Mouse (Mus musculus) activated CD4-positive, CD25-positive, alpha-beta regulatory T cell, adult 4 months (primary cell): ENCODE measurements around the gene Upk3b. TPM values are rescaled to one million over a fixed set of nuclear protein-coding genes. Genes with fewer than 3 reads are reported as not detected.

Experiments used
- ATAC-seq: one replicate; pipeline ENCODE4 v1.8.0; 2017
- polyA plus RNA-seq, 2 experiments: library from polyadenylated mRNA; unstranded; fragments of 100-300 nt; shearing (Covaris generic); gene quantifications; one replicate each; pipeline ENCODE4 v1.2.1; 2017

Gene Upk3b
- polyA plus RNA-seq = not detected

GRCm38 (mm10) chr5:136038258-136039214, at the start of gene Upk3b:
TSS of gene Upk3b (plus strand) at chr5:136038496.
- no peak for ATAC-seq

GRCm38 (mm10) chr5:135990601-135991000, 47.7 kb upstream of the Upk3b start:
- no peak for ATAC-seq

- no peak for ATAC-seq
Measured at GRCm38 (mm10) chr5:135993381-135993965, 44.8 kb upstream of the Upk3b start.

GRCm38 (mm10) chr5:135994335-135994724, 44.0 kb upstream of the Upk3b start:
- no peak for ATAC-seq

GRCm38 (mm10) chr5:135994725-135995687, 43.3 kb upstream of the Upk3b start, which contains the start of gene Dtx2:
TSS of gene Dtx2 (plus strand) at chr5:135994800.
- peak; percentile 95 for ATAC-seq

GRCm38 (mm10) chr5:135996162-135996561, 42.1 kb upstream of the Upk3b start:
- no peak for ATAC-seq

- no peak for ATAC-seq
Measured at GRCm38 (mm10) chr5:136001222-136001621, 37.1 kb upstream of the Upk3b start.

GRCm38 (mm10) chr5:136002325-136002724, 36.0 kb upstream of the Upk3b start:
- ATAC-seq = no peak

GRCm38 (mm10) chr5:136002751-136003151, 35.5 kb upstream of the Upk3b start:
- no peak for ATAC-seq

- no peak for ATAC-seq
Measured at GRCm38 (mm10) chr5:136004537-136004936, 33.8 kb upstream of the Upk3b start.

GRCm38 (mm10) chr5:136007745-136008144, 30.6 kb upstream of the Upk3b start:
- ATAC-seq = no peak

GRCm38 (mm10) chr5:136014877-136015276, 23.4 kb upstream of the Upk3b start:
- no peak for ATAC-seq

- no peak for ATAC-seq
Measured at GRCm38 (mm10) chr5:136015586-136015985, 22.7 kb upstream of the Upk3b start.

- no peak for ATAC-seq
Measured at GRCm38 (mm10) chr5:136016014-136016876, 22.1 kb upstream of the Upk3b start.

- ATAC-seq = no peak
Measured at GRCm38 (mm10) chr5:136017262-136017661, 21.0 kb upstream of the Upk3b start.

GRCm38 (mm10) chr5:136018726-136019125, 19.6 kb upstream of the Upk3b start:
- ATAC-seq = no peak

GRCm38 (mm10) chr5:136019907-136020306, 18.4 kb upstream of the Upk3b start:
- no peak for ATAC-seq

GRCm38 (mm10) chr5:136025712-136026111, 12.6 kb upstream of the Upk3b start:
- ATAC-seq = no peak

GRCm38 (mm10) chr5:136026859-136027258, 11.4 kb upstream of the Upk3b start:
- no peak for ATAC-seq

GRCm38 (mm10) chr5:136027612-136028311, 10.5 kb upstream of the Upk3b start:
- no peak for ATAC-seq

- ATAC-seq = no peak
Measured at GRCm38 (mm10) chr5:136034868-136035267, 3.4 kb upstream of the Upk3b start.
